Mouse (Mus musculus) macrophage (primary cell): Measurements from ENCODE around the gene Ctag2. TPM values are rescaled to one million over a fixed set of nuclear protein-coding genes. Genes with fewer than 3 reads are reported as not detected.

Experiments used
- H3K27ac ChIP-seq: fragments of 350-480 bp; formaldehyde crosslinking; 2 replicates; pipeline ENCODE4 v1.9.0; 2021
- H3K36me3 ChIP-seq: fragments of 350-480 bp; formaldehyde crosslinking; 2 replicates; pipeline ENCODE4 v1.9.0; 2021; ENCODE audit errors: inconsistent target
- H3K4me3 ChIP-seq: fragments of 350-480 bp; formaldehyde crosslinking; 2 replicates; pipeline ENCODE4 v1.9.0; 2021; ENCODE audit errors: inconsistent target
- H3K79me2 ChIP-seq: fragments of 350-480 bp; formaldehyde crosslinking; 2 replicates; pipeline ENCODE4 v1.9.0; 2021; ENCODE audit errors: inconsistent target
- WGBS: methylation state at CpG from one replicate; pipeline ENCODE4 v1.1.7; 2026; ENCODE audit warnings: inconsistent platforms; ENCODE audit not compliant: missing documents; 5-methylcytosine and 5-hydroxymethylcytosine counted together
- polyA plus RNA-seq: library from polyadenylated mRNA; stranded (reverse); fragments of 250-400 nt; gene quantifications from 3 replicates; pipeline ENCODE4 v1.2.4, GENCODE M21; 2018; ENCODE audit warnings: inconsistent platforms
- total RNA-seq, 78 experiments: library from RNA; depleted of rRNA; stranded (reverse); fragments of 250-400 nt; gene quantifications; 1 replicate in 9 of 78; 2 replicates in 24 of 78; 3 replicates in 43 of 78; 4 replicates in 2 of 78; pipeline ENCODE4 v1.2.4; 2018; ENCODE audit warnings: inconsistent platforms in 56 of 78

The Ctag2 gene
- not detected for total RNA-seq (2018; cell fraction: chromatin; rRNA removed)
- not detected for total RNA-seq (2018; cell fraction: cytosol; rRNA removed)
- not detected for total RNA-seq (2018; cell fraction: nucleus; rRNA removed)
- polyA plus RNA-seq: not detected in 3 replicates

GRCm38 (mm10) chrX:65047344-65047743 lies at the start of gene Ctag2:
Gene Ctag2, plus strand, starts transcription at chrX:65047644.
- WGBS: 81% methylated on average over 7 of the region's 7 CpGs
- Histone ChIP-seq H3K27ac (no peak within 1 kb of the TSS), H3K4me3 (no peak within 1 kb of the TSS)

More at GRCm38 (mm10) chrX:65047344-65047743, at the start of gene Ctag2:
- H3K36me3 ChIP-seq: no peaks in the 10 kb centered on the region
- H3K79me2 ChIP-seq: no peaks in the 10 kb centered on the region
